Mouse (Mus musculus): ENCODE results near the gene Sult6b2.

The Sult6b2 gene

GRCm38 (mm10) chr6:142738225-142738624 lies 66.1 kb downstream of the Sult6b2 start:
- no peak for DNase-seq (ENCODE audit: low read depth, low spot score)

- no peak for DNase-seq (ENCODE audit: low read depth, low spot score)
These were observed 68.8 kb downstream of the Sult6b2 start for GRCm38 (mm10) chr6:142735302-142736005.

Data from telencephalon, adult 2 months (tissue).